Mouse (Mus musculus) bone marrow, adult 2 months (tissue): ENCODE measurements around the gene Sult2a6.

Experiments used
- CTCF ChIP-seq: fragments of 200-500 bp; IDR thresholded peaks from 2 replicates; pipeline ENCODE4 v1.5.1; 2011; ENCODE audit warnings: low read length, control low read depth; ENCODE audit not compliant: control insufficient read depth, insufficient read depth
- POLR2A ChIP-seq: fragments of 200-500 bp; IDR thresholded peaks from 2 replicates; pipeline ENCODE4 v1.6.1; 2011; ENCODE audit warnings: low read depth, mild to moderate bottlenecking, control low read depth, low read length, borderline replicate concordance; ENCODE audit not compliant: control insufficient read depth

DNA sequence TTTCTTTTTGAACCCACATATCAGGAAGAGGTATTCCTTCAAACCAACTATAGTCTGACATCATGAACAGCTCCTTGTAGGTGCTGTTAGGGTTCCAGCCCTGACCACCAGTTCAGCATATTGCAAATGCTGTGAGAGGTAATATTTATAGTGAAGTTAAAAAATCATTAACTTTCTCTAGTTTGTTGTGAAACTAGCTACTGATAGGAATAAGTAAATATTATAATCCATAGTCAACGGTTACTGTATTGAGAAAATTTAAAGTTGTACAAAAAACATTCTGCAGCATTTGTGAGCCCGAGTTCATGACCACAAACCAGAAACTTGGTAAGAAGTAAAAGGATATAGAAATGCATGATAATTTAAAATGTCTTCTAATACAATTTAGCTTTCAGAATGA lies at the start of gene Sult2a6:
- TF ChIP-seq POLR2A (no peak), CTCF (no peak)
